Mouse (Mus musculus): Measurements from ENCODE around the gene Fbln1. TPM values are rescaled to one million over a fixed set of nuclear protein-coding genes. Genes with fewer than 3 reads are reported as not detected.

Gene Fbln1
- total and polyA plus RNA-seq, 2 experiments from 2014 or later = 46.2 to 57.8 TPM

DNA sequence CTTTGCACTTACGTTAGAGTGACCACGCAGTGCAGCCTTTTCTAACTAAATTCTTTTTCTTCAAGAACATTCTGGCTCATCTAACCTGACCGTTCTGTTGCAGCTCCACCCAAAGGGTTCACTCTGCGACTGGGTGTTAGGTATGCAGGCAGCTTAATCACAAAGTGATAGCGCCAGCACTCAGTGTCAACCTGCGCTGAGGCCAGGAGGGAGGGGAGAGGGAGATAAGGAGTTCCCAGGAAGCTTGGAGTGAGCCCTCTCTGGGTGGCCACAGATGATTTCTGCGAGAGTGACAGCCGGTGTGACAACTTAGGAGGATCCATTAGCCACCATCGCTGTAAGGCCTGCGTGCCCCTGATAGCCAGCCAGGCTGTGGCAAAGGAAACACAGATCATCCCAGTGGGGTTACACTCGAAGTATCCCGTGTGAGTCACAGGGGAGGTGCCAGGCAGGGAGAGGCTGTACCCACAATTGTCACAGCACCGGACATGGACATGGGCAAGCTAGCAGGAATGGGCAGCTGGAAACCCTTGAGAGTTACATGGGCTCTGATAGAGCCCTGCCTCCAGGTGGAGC, 24.3 kb downstream of the Fbln1 start:
- no peak for ATAC-seq (ENCODE audit: low FRiP score)
- no peak overlapping the region for H3K27ac ChIP-seq (ENCODE audit: low read depth, low read length)
- WGBS = 89% methylated on average over 13 of the region's 13 CpGs

GRCm38 (mm10) chr15:85230613-85231012, 24.9 kb downstream of the Fbln1 start:
- H3K4me3 ChIP-seq (ENCODE audit: low read depth, low read length) = no peak overlapping the region
- ATAC-seq (ENCODE audit: low FRiP score) = no peak
- H3K27ac ChIP-seq (ENCODE audit: low read depth, low read length) = no peak overlapping the region
- H3K36me3 ChIP-seq (ENCODE audit: insufficient read depth, low read length) = no peaks in the 10 kb centered on the region
- DNase-seq (ENCODE audit: low spot score) = no peak
- no peak overlapping the region for H3K9ac ChIP-seq (replicated peaks; ENCODE audit: low read length, poor library complexity, severe bottlenecking)
- WGBS = 92% methylated on average over 14 of the region's 14 CpGs
- H3K9me3 ChIP-seq (ENCODE audit: low read length) = no peaks in the 10 kb centered on the region
- H3K4me2 ChIP-seq (ENCODE audit: low read depth, low read length, poor library complexity, severe bottlenecking) = no peak overlapping the region
- TF ChIP-seq CTCF (IDR thresholded peaks at IDR 0.05) = no peak
- H3K27me3 ChIP-seq (ENCODE audit: insufficient read depth, low read length) = no peaks in the 10 kb centered on the region
- H3K4me1 ChIP-seq (ENCODE audit: insufficient read depth, low read length) = no peaks in the 10 kb centered on the region

More for the DNA sequence above, 24.3 kb downstream of the Fbln1 start:
- H3K4me3 ChIP-seq (ENCODE audit: low read depth, low read length) = no peak overlapping the region
- no peaks in the 10 kb centered on the region for H3K9me3 ChIP-seq (ENCODE audit: low read length)
- no peaks in the 10 kb centered on the region for H3K36me3 ChIP-seq (ENCODE audit: insufficient read depth, low read length)
- no peak overlapping the region for H3K9ac ChIP-seq (replicated peaks; ENCODE audit: low read length, poor library complexity, severe bottlenecking)
- TF ChIP-seq CTCF (IDR thresholded peaks at IDR 0.05) = no peak
- no peak for DNase-seq (ENCODE audit: low spot score)
- no peaks in the 10 kb centered on the region for H3K4me1 ChIP-seq (ENCODE audit: insufficient read depth, low read length)
- no peak overlapping the region for H3K4me2 ChIP-seq (ENCODE audit: low read depth, low read length, poor library complexity, severe bottlenecking)
- no peaks in the 10 kb centered on the region for H3K27me3 ChIP-seq (ENCODE audit: insufficient read depth, low read length)

DNA sequence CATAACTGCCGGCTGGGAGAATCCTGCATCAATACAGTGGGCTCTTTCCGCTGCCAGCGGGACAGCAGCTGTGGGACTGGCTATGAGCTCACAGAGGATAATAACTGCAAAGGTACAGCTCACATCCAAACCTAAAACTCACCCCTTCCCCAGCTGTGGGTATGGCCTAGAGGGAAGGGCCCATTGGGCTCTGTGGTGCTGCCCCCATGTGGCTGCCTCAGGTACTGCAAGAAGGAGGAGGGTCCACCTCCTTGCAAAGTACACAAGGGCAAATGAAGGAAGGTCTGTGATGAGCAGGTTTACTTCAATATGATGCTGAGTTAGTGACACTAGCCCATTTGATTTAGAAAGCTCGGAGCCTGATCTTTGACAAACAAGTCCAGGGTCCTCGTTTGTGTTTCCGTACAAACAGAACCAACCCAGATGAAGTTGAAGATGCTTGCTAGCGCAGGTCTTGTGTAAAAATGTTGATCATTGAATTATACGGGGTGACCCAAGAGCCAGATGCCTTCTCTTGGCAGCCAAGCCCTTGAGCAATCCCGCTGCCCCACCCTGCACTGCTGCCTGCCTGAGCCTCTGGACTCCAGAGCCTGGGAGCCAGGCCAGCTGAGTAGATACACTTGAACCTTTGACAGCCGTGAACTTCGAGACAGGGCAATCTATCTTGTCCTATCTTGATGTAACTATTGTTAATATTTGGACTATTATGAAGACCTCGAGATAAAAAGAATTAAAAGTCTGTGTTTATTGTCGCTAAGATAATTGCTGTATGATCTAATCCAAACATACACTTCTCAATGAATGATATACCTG, 25.9 kb downstream of the Fbln1 start:
- peak; percentile 88 for TF ChIP-seq CTCF (IDR thresholded peaks at IDR 0.05)
- Histone ChIP-seq H3K9me3 (ENCODE audit: low read length) (no peaks in the 10 kb centered on the region), H3K9ac (replicated peaks; ENCODE audit: low read length, poor library complexity, severe bottlenecking) (no peak overlapping the region), H3K4me2 (ENCODE audit: low read depth, low read length, poor library complexity, severe bottlenecking) (no peak overlapping the region), H3K27me3 (ENCODE audit: insufficient read depth, low read length) (no peaks in the 10 kb centered on the region), H3K4me1 (ENCODE audit: insufficient read depth, low read length) (no peaks in the 10 kb centered on the region), H3K36me3 (ENCODE audit: insufficient read depth, low read length) (no peaks in the 10 kb centered on the region), H3K4me3 (ENCODE audit: low read depth, low read length) (no peak overlapping the region), H3K27ac (ENCODE audit: low read depth, low read length) (no peak overlapping the region)
- ATAC-seq (ENCODE audit: low FRiP score) (no peak), DNase-seq (ENCODE audit: low spot score) (peak; percentile 38)
- 88% methylated on average over 13 of the region's 13 CpGs for WGBS

GRCm38 (mm10) chr15:85232256-85232535, 26.4 kb downstream of the Fbln1 start:
- Histone ChIP-seq H3K4me1 (ENCODE audit: insufficient read depth, low read length) (no peaks in the 10 kb centered on the region), H3K9ac (replicated peaks; ENCODE audit: low read length, poor library complexity, severe bottlenecking) (no peak overlapping the region), H3K36me3 (ENCODE audit: insufficient read depth, low read length) (no peaks in the 10 kb centered on the region), H3K27ac (ENCODE audit: low read depth, low read length) (no peak overlapping the region), H3K9me3 (ENCODE audit: low read length) (no peaks in the 10 kb centered on the region), H3K4me3 (ENCODE audit: low read depth, low read length) (no peak overlapping the region), H3K27me3 (ENCODE audit: insufficient read depth, low read length) (no peaks in the 10 kb centered on the region), H3K4me2 (ENCODE audit: low read depth, low read length, poor library complexity, severe bottlenecking) (no peak overlapping the region)
- no peak for ATAC-seq (ENCODE audit: low FRiP score)
- TF ChIP-seq CTCF (IDR thresholded peaks at IDR 0.05) = no peak
- no peak for DNase-seq (ENCODE audit: low spot score)
- WGBS = 96% methylated on average over 4 of the region's 4 CpGs

- no peak for TF ChIP-seq CTCF (IDR thresholded peaks at IDR 0.05)
- Histone ChIP-seq H3K4me2 (ENCODE audit: low read depth, low read length, poor library complexity, severe bottlenecking) (no peak overlapping the region), H3K4me1 (ENCODE audit: insufficient read depth, low read length) (no peaks in the 10 kb centered on the region), H3K4me3 (ENCODE audit: low read depth, low read length) (no peak overlapping the region), H3K9me3 (ENCODE audit: low read length) (no peaks in the 10 kb centered on the region), H3K27ac (ENCODE audit: low read depth, low read length) (no peak overlapping the region), H3K9ac (replicated peaks; ENCODE audit: low read length, poor library complexity, severe bottlenecking) (no peak overlapping the region), H3K27me3 (ENCODE audit: insufficient read depth, low read length) (no peaks in the 10 kb centered on the region), H3K36me3 (ENCODE audit: insufficient read depth, low read length) (no peaks in the 10 kb centered on the region)
- 93% methylated on average over 25 of the region's 25 CpGs for WGBS
- DNase-seq (ENCODE audit: low spot score) (no peak), ATAC-seq (ENCODE audit: low FRiP score) (no peak)
Observed at GRCm38 (mm10) chr15:85232543-85233250, 26.9 kb downstream of the Fbln1 start.

DNA sequence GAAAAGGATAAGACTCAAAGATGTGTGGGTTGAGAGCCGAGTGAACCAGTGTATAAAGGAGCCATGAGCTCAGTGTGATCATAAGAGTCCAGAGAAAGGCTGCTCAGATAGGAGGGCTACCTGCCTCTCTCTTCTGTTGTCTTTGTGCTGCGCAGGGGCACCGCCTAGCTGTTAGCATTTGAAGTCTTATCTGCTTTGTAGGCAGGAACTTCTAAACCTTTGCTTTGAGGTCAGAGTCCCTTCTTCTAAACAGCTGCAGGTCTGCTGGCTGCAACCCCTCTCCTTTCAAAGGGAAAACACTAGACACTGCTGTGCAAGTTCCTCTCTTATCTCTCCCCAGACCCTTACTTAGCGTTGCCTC, 27.5 kb downstream of the Fbln1 start:
- H3K27ac ChIP-seq (ENCODE audit: low read depth, low read length) = no peak overlapping the region
- no peaks in the 10 kb centered on the region for H3K4me1 ChIP-seq (ENCODE audit: insufficient read depth, low read length)
- DNase-seq (ENCODE audit: low spot score) (no peak), ATAC-seq (ENCODE audit: low FRiP score) (no peak)
- no peaks in the 10 kb centered on the region for H3K27me3 ChIP-seq (ENCODE audit: insufficient read depth, low read length)
- no peak for TF ChIP-seq CTCF (IDR thresholded peaks at IDR 0.05)
- H3K9ac ChIP-seq (replicated peaks; ENCODE audit: low read length, poor library complexity, severe bottlenecking) = no peak overlapping the region
- H3K9me3 ChIP-seq (ENCODE audit: low read length) = no peaks in the 10 kb centered on the region
- no peak overlapping the region for H3K4me2 ChIP-seq (ENCODE audit: low read depth, low read length, poor library complexity, severe bottlenecking)
- WGBS = 79% methylated on average over 4 of the region's 4 CpGs
- no peaks in the 10 kb centered on the region for H3K36me3 ChIP-seq (ENCODE audit: insufficient read depth, low read length)
- H3K4me3 ChIP-seq (ENCODE audit: low read depth, low read length) = no peak overlapping the region
